Mouse (Mus musculus) frontal cortex, adult (tissue): ENCODE results near the gene Apol11a.
"Not testable (repeated sequence)": the region's sequence is repeated elsewhere in the genome, so short reads cannot be mapped to it uniquely, and the experiment has no call there.

Experiments used
- ATAC-seq: cut with Nextera tagmentation; 2 replicates; pipeline ENCODE4 v1.9.2; 2017; ENCODE audit warnings: mild to moderate bottlenecking, moderate library complexity, mixed read lengths; ENCODE audit not compliant: low TSS enrichment

Gene Apol11a

DNA sequence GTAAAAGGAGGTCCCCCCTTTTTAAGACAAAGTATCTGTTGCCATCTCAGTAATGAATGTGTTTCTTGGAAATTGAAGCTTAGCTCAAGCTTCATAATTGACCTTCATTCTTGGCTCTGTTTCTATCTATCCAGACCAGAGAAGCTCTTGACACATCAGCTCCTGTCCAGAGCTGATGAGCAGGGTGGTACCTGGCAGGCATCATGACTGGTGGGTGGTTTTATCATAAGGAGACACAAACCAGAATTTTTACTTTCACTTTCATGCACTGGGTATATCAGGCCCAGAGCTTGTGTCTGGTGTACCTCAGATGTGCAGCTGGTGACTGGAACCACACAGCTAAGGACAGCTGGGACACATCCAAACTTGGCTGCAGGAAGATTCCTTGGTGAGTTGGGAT, at the start of gene Apol11a:
Gene Apol11a, plus strand, starts transcription at position 306 of the 400 bp plus-strand sequence.
- not testable (repeated sequence) for ATAC-seq

DNA sequence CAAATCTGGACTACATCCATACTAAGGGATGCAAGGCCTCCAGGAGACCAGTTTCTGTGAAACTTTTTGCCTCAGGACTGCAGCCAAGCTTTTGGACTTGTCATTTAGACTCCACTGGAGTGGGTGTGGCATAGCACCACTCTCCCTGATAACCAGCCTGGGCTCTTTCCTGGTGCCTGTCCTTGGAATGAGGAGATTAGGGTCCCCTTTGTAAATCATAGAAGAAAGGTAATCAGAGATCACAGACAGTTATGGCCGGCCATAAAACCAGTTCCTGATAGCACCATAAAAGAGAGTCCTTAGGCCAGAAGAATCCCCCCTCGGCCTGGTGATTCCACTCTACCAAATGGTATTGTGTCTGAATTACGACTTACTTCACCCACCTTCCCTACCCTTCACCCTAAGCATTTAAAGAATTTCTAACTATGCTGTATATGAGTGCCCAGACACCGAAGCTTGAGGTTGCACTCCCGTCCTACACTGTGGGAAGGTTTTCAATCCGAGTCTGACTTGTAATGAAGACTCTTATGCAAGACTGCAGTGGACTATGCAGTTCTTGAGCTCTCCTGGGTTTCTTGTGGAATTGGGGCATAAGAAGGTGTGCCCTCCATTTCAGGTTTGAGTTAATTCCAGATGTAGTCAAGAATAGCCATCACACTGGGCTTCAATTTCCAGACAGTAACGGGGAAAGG, 33.2 kb upstream of the Apol11a start:
- ATAC-seq = not testable (repeated sequence)

- ATAC-seq = not testable (repeated sequence)
These were observed 31.4 kb upstream of the Apol11a start, which contains the start of gene Apol10a for GRCm38 (mm10) chr15:77476693-77477092. Apol10a (plus strand) TSS chr15:77477047.

GRCm38 (mm10) chr15:77482140-77482794, 25.8 kb upstream of the Apol11a start:
- ATAC-seq = no peak

- ATAC-seq = not testable (repeated sequence)
These were observed 14.9 kb upstream of the Apol11a start for GRCm38 (mm10) chr15:77493181-77493580.

GRCm38 (mm10) chr15:77494694-77495093, 13.4 kb upstream of the Apol11a start:
- ATAC-seq = not testable (repeated sequence)

DNA sequence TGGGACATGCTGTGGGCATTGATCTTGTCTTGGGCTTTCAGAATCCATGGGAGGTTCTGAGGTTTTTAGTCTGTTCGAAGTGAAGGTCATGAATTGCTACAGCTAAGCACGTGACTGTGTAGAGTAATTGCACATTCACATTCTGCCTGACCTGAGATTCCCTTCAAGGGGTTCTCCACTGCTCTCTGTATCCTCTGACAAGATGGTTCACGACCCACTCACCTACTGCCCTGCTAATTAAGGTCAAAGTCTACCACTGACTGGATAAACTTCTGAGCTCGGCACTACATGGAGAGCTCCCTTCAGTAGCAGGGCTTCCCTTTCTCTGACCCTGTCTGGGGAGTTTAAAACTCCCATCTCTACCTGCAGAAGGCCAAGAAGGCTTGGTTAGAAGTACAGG, 12.5 kb downstream of the Apol11a start:
- not testable (repeated sequence) for ATAC-seq

GRCm38 (mm10) chr15:77523186-77523843, 15.2 kb downstream of the Apol11a start:
- not testable (repeated sequence) for ATAC-seq

DNA sequence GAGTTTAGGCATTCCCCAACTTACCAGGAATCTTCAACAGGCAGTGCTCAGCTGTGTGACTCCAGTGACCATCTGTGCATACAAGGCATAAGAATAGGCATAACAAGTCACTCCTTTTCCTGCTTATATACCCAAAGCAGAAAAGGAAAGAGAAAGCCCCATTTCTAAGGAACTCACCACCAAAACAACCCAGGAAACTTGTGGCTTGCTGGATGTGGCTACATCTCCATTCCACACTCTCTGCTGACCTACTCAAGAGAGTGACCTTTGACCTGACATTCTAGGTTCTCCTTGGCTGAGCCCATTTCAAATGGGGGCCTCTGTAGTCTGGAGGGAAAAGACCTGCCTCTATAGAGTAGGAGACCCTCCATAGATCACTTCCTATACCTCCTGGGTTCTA, 25.1 kb downstream of the Apol11a start, which contains the start of gene Apol7c:
Gene Apol7c, minus strand, starts transcription at position 101 of the 400 bp plus-strand sequence.
- no peak for ATAC-seq

DNA sequence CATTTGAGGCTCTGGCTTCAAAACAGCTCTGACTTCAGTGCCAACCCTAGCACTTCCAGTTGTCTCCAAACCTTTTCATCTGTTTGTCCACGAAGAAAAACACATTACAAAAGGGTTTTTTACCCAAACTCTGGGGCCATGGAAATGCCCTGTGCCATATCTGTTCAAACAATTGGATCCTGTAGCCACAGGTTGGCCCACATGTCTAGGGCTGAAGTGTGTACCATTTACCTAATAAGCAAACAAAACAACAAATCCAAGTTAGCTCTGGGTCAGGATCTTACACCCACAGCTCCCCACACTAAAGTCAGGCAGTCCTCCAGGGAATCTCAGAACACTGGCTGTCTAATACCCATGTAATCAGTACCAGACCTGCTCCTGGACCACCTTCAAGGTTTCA, 31.1 kb downstream of the Apol11a start:
- not testable (repeated sequence) for ATAC-seq

GRCm38 (mm10) chr15:77561792-77562191, 53.7 kb downstream of the Apol11a start, which contains the start of gene 1700025B11Rik:
1700025B11Rik (minus strand) TSS chr15:77561892.
- no peak for ATAC-seq

DNA sequence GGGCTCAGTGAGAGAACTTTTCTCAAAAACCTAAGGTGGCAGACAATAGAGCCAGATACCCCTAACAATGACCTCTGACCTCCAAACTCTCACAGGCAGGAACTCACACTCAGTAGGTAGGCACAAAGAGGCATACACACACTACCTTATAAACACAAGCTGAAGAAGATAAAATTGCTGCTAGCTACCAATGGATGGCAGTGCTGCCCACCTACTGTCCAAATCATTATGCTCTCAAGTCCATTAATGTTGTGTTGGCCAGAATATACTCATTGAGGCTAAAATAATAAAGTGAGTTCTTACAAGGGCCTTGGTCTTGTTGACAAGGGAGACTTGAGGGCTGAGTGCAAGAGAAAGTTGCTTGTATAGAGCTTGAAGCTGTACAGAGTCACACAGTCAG, 55.1 kb downstream of the Apol11a start:
- ATAC-seq = no peak
